Mouse (Mus musculus) neural tube, embryonic 10.5 days (tissue): ENCODE results near the gene Prdm12.
"Not testable (repeated sequence)": the region's sequence is repeated elsewhere in the genome, so short reads cannot be mapped to it uniquely, and the experiment has no call there.

Source experiments
- DNase-seq: peaks from one replicate; pipeline ENCODE4 v3.0.0-alpha.2; 2017; ENCODE audit warnings: low spot score; ENCODE audit errors: extremely low spot score

Prdm12 gene

GRCm38 (mm10) chr2:31641508-31641830, 1.6 kb downstream of the Prdm12 start:
- DNase-seq, result no peak

GRCm38 (mm10) chr2:31641929-31642328, 2.1 kb downstream of the Prdm12 start:
- peak; percentile 33 for DNase-seq

- DNase-seq, result peak; percentile 62
Measured at GRCm38 (mm10) chr2:31653971-31654853, 14.4 kb downstream of the Prdm12 start.

GRCm38 (mm10) chr2:31654854-31655559, 15.2 kb downstream of the Prdm12 start:
- peak; percentile 55 for DNase-seq

- no peak for DNase-seq
Measured at GRCm38 (mm10) chr2:31656374-31656773, 16.5 kb downstream of the Prdm12 start.

GRCm38 (mm10) chr2:31662939-31663803, 23.3 kb downstream of the Prdm12 start:
- no peak for DNase-seq

- DNase-seq, result no peak
Measured at GRCm38 (mm10) chr2:31663804-31664180, 24.0 kb downstream of the Prdm12 start.

GRCm38 (mm10) chr2:31667332-31667731, 27.5 kb downstream of the Prdm12 start:
- DNase-seq, result peak; percentile 49

GRCm38 (mm10) chr2:31670551-31671035, 30.8 kb downstream of the Prdm12 start, which contains the start of gene Exosc2:
Gene Exosc2, plus strand, starts transcription at chr2:31670715.
- DNase-seq, result peak; percentile 87

- no peak for DNase-seq
Measured at GRCm38 (mm10) chr2:31678641-31679040, 38.8 kb downstream of the Prdm12 start.

- not testable (repeated sequence) for DNase-seq
Measured at GRCm38 (mm10) chr2:31681051-31681707, 41.3 kb downstream of the Prdm12 start.

GRCm38 (mm10) chr2:31681731-31682235, 41.9 kb downstream of the Prdm12 start:
- DNase-seq, result no peak

GRCm38 (mm10) chr2:31683666-31684065, 43.8 kb downstream of the Prdm12 start:
- peak; percentile 44 for DNase-seq

- peak; percentile 96 for DNase-seq
Measured at GRCm38 (mm10) chr2:31688074-31688925, 48.5 kb downstream of the Prdm12 start, which contains the start of gene Abl1. Gene Abl1, plus strand, starts transcription at chr2:31688376.

GRCm38 (mm10) chr2:31689045-31689444, 49.2 kb downstream of the Prdm12 start:
- peak; percentile 30 for DNase-seq

GRCm38 (mm10) chr2:31690063-31690462, 50.2 kb downstream of the Prdm12 start:
- DNase-seq, result no peak

GRCm38 (mm10) chr2:31698209-31698608, 58.4 kb downstream of the Prdm12 start:
- DNase-seq, result no peak

- DNase-seq, result peak; percentile 42
Measured at GRCm38 (mm10) chr2:31700545-31701446, 61.0 kb downstream of the Prdm12 start.

- no peak for DNase-seq
Measured at GRCm38 (mm10) chr2:31703226-31703625, 63.4 kb downstream of the Prdm12 start.
